Mouse (Mus musculus) MEL (cell line): ENCODE measurements around the gene Ccdc183. TPM values are rescaled to one million over a fixed set of nuclear protein-coding genes. Genes with fewer than 3 reads are reported as not detected.

ENCODE experiments used
- DNase-seq: peaks from one replicate; pipeline ENCODE4 v3.0.0; 2011; ENCODE audit warnings: low read depth, low spot score
- H3K27ac ChIP-seq: 2 replicates; pipeline ENCODE4 v1.5.1; 2012; ENCODE audit warnings: low read depth, mild to moderate bottlenecking, control low read depth, low read length, moderate library complexity; ENCODE audit not compliant: control insufficient read depth
- H3K27me3 ChIP-seq, 2 experiments: fragments of 150-350 bp in 1 of 2; sonication (generic) in 1 of 2; 2 replicates each; pipeline ENCODE4 v1.6.1; 2012; ENCODE audit warnings: low read length in 2 of 2, mild to moderate bottlenecking in 2 of 2, improper control_type of control experiment in 1 of 2, moderate library complexity in 1 of 2; ENCODE audit not compliant: insufficient read depth in 2 of 2, control insufficient read depth in 1 of 2
- H3K36me3 ChIP-seq, 2 experiments: 2 replicates each; pipeline ENCODE4 v1.6.1; 2012 to 2014; ENCODE audit warnings: low read length in 2 of 2, improper control_type of control experiment in 1 of 2, inconsistent platforms in 1 of 2, mild to moderate bottlenecking in 1 of 2; ENCODE audit not compliant: insufficient read depth in 2 of 2, control insufficient read depth in 1 of 2
- H3K4me1 ChIP-seq, 2 experiments: fragments of 150-350 bp in 1 of 2; sonication (generic) in 1 of 2; 2 replicates each; pipeline ENCODE4 v1.6.1; 2012; ENCODE audit warnings: low read length in 2 of 2, improper control_type of control experiment in 1 of 2, mild to moderate bottlenecking in 1 of 2; ENCODE audit not compliant: insufficient read depth in 2 of 2, control insufficient read depth in 1 of 2
- H3K4me3 ChIP-seq, 2 experiments: fragments of 150-350 bp in 1 of 2; sonication (generic) in 1 of 2; 2 replicates each; pipeline ENCODE4 v1.5.1; 2012; ENCODE audit warnings: low read depth in 2 of 2, low read length in 2 of 2, mild to moderate bottlenecking in 2 of 2, moderate library complexity in 2 of 2, control low read depth in 1 of 2, improper control_type of control experiment in 1 of 2; ENCODE audit not compliant: control insufficient read depth in 1 of 2, insufficient read depth in 1 of 2
- H3K79me2 ChIP-seq: 2 replicates; pipeline ENCODE4 v1.6.1; 2012; ENCODE audit warnings: mild to moderate bottlenecking, low read length, moderate library complexity; ENCODE audit not compliant: control insufficient read depth, poor library complexity, insufficient read depth
- H3K9ac ChIP-seq: 2 replicates; pipeline ENCODE4 v1.6.1; 2012; ENCODE audit warnings: low read depth, mild to moderate bottlenecking, control low read depth, low read length, moderate library complexity; ENCODE audit not compliant: control insufficient read depth, poor library complexity, severe bottlenecking
- H3K9me3 ChIP-seq: fragments of 150-350 bp; sonication (generic); replicated peaks from 2 replicates; pipeline ENCODE4 v1.6.1; 2012; ENCODE audit warnings: mild to moderate bottlenecking, low read length, improper control_type of control experiment, moderate library complexity; ENCODE audit not compliant: insufficient read depth
- CHD1 ChIP-seq: IDR thresholded peaks from 2 replicates; pipeline ENCODE4 v1.6.1; 2012; ENCODE audit warnings: low read depth, mild to moderate bottlenecking, inconsistent platforms, low read length, improper control_type of control experiment
- CHD2 ChIP-seq: IDR thresholded peaks from 2 replicates; pipeline ENCODE4 v1.6.1; 2011; ENCODE audit warnings: low read length, improper control_type of control experiment
- E2F4 ChIP-seq: IDR thresholded peaks from 2 replicates; pipeline ENCODE4 v1.6.1; 2011; ENCODE audit warnings: low read depth, low read length, improper control_type of control experiment, borderline replicate concordance
- EP300 ChIP-seq, 2 experiments: IDR thresholded peaks; 2 replicates each; pipeline ENCODE4 v1.6.1; 2011; ENCODE audit warnings: improper control_type of control experiment in 2 of 2, low read length in 2 of 2, low read depth in 1 of 2, mild to moderate bottlenecking in 1 of 2
- ETS1 ChIP-seq: IDR thresholded peaks from 2 replicates; pipeline ENCODE4 v1.6.1; 2012; ENCODE audit warnings: low read depth, mild to moderate bottlenecking, inconsistent platforms, low read length, improper control_type of control experiment, moderate library complexity
- GABPA ChIP-seq: IDR thresholded peaks from 2 replicates; pipeline ENCODE4 v1.6.1; 2012; ENCODE audit warnings: low read depth, mild to moderate bottlenecking, inconsistent platforms, low read length, improper control_type of control experiment, moderate library complexity
- GATA1 ChIP-seq: IDR thresholded peaks from 2 replicates; pipeline ENCODE4 v1.6.1; 2011; ENCODE audit warnings: low read depth, low read length, improper control_type of control experiment
- MAZ ChIP-seq: IDR thresholded peaks from 2 replicates; pipeline ENCODE4 v1.6.1; 2012; ENCODE audit warnings: low read depth, mild to moderate bottlenecking, inconsistent platforms, low read length, improper control_type of control experiment
- MEF2A ChIP-seq: IDR thresholded peaks from 2 replicates; pipeline ENCODE4 v1.6.1; 2014; ENCODE audit warnings: low read depth, mild to moderate bottlenecking, inconsistent platforms, low read length, improper control_type of control experiment; ENCODE audit not compliant: poor library complexity, insufficient replicate concordance, severe bottlenecking; ENCODE audit errors: extremely low read depth
- MXI1 ChIP-seq: IDR thresholded peaks from 2 replicates; pipeline ENCODE4 v1.6.1; 2011; ENCODE audit warnings: mild to moderate bottlenecking, low read depth, low read length, improper control_type of control experiment
- MYB ChIP-seq: IDR thresholded peaks from 2 replicates; pipeline ENCODE4 v1.6.1; 2011; ENCODE audit warnings: mild to moderate bottlenecking, low read depth, low read length, improper control_type of control experiment
- MYC ChIP-seq: IDR thresholded peaks from 2 replicates; pipeline ENCODE4 v1.6.1; 2011; ENCODE audit warnings: low read depth, mild to moderate bottlenecking, low read length, improper control_type of control experiment, moderate library complexity
- NELFE ChIP-seq: IDR thresholded peaks from 2 replicates; pipeline ENCODE4 v1.6.1; 2011; ENCODE audit warnings: low read depth, low read length, improper control_type of control experiment
- NRF1 ChIP-seq: IDR thresholded peaks from 2 replicates; pipeline ENCODE4 v1.6.1; 2014; ENCODE audit warnings: low read depth, mild to moderate bottlenecking, inconsistent platforms, low read length, improper control_type of control experiment, moderate library complexity; ENCODE audit not compliant: poor library complexity, insufficient read depth, severe bottlenecking
- POLR2A ChIP-seq, 2 experiments: IDR thresholded peaks; 2 replicates each; pipeline ENCODE4 v1.6.1; 2011 to 2012; ENCODE audit warnings: low read length in 2 of 2, mild to moderate bottlenecking in 2 of 2, control low read depth in 1 of 2, improper control_type of control experiment in 1 of 2, low read depth in 1 of 2, moderate library complexity in 1 of 2; ENCODE audit not compliant: control insufficient read depth in 1 of 2, insufficient read depth in 1 of 2, poor library complexity in 1 of 2
- POLR2AphosphoS2 ChIP-seq: IDR thresholded peaks from 2 replicates; pipeline ENCODE4 v1.6.1; 2011; ENCODE audit warnings: low read length, improper control_type of control experiment
- POLR2AphosphoS5 ChIP-seq: IDR thresholded peaks from 2 replicates; pipeline ENCODE4 v1.6.1; 2012; ENCODE audit warnings: low read depth, borderline replicate concordance, mild to moderate bottlenecking, inconsistent platforms, low read length, moderate library complexity, mixed read lengths
- RAD21 ChIP-seq: IDR thresholded peaks from 2 replicates; pipeline ENCODE4 v1.6.1; 2011; ENCODE audit warnings: mild to moderate bottlenecking, low read depth, low read length, improper control_type of control experiment
- RCOR1 ChIP-seq: IDR thresholded peaks from 2 replicates; pipeline ENCODE4 v1.6.1; 2012; ENCODE audit warnings: low read depth, mild to moderate bottlenecking, inconsistent platforms, low read length, improper control_type of control experiment
- SIN3A ChIP-seq: IDR thresholded peaks from 2 replicates; pipeline ENCODE4 v1.6.1; 2012; ENCODE audit warnings: low read length, improper control_type of control experiment, inconsistent platforms
- SMC3 ChIP-seq: IDR thresholded peaks from 2 replicates; pipeline ENCODE4 v1.6.1; 2011; ENCODE audit warnings: low read depth, low read length, improper control_type of control experiment
- TAL1 ChIP-seq: IDR thresholded peaks from 2 replicates; pipeline ENCODE4 v1.6.1; 2012; ENCODE audit warnings: mild to moderate bottlenecking, inconsistent platforms, low read length, moderate library complexity, mixed read lengths
- TBP ChIP-seq: IDR thresholded peaks from 2 replicates; pipeline ENCODE4 v1.8.0; 2011; ENCODE audit warnings: low read depth, low read length, improper control_type of control experiment
- TCF12 ChIP-seq: IDR thresholded peaks from 2 replicates; pipeline ENCODE4 v1.6.1; 2014; ENCODE audit warnings: low read depth, mild to moderate bottlenecking, inconsistent platforms, low read length, improper control_type of control experiment, moderate library complexity
- USF2 ChIP-seq, 2 experiments: IDR thresholded peaks; 2 replicates each; pipeline ENCODE4 v1.6.1; 2011 to 2012; ENCODE audit warnings: improper control_type of control experiment in 2 of 2, low read length in 2 of 2, borderline replicate concordance in 1 of 2, inconsistent platforms in 1 of 2, low read depth in 1 of 2, mild to moderate bottlenecking in 1 of 2; ENCODE audit not compliant: insufficient read depth in 1 of 2
- ZKSCAN1 ChIP-seq: IDR thresholded peaks from 2 replicates; pipeline ENCODE4 v1.6.1; 2012; ENCODE audit warnings: low read depth, mild to moderate bottlenecking, inconsistent platforms, low read length, improper control_type of control experiment, moderate library complexity
- ZMIZ1 ChIP-seq: IDR thresholded peaks from 2 replicates; pipeline ENCODE4 v1.6.1; 2012; ENCODE audit warnings: low read depth, mild to moderate bottlenecking, inconsistent platforms, low read length, improper control_type of control experiment, moderate library complexity
- ZNF384 ChIP-seq: IDR thresholded peaks from 2 replicates; pipeline ENCODE4 v1.6.1; 2012; ENCODE audit warnings: low read depth, mild to moderate bottlenecking, inconsistent platforms, low read length, improper control_type of control experiment
- polyA plus RNA-seq, 2 experiments: library from polyadenylated mRNA; stranded (reverse) in 1 of 2; unstranded in 1 of 2; fragments of >175 nt in 1 of 2; fragments of >200 nt in 1 of 2; gene quantifications; 2 replicates each; pipeline versions ENCODE4 v1.2.1 to v1.2.4; 2012; ENCODE audit warnings: low replicate concordance in 2 of 2, low read depth in 1 of 2; ENCODE audit not compliant: insufficient read length in 2 of 2, insufficient read depth in 1 of 2, missing spikeins in 1 of 2
- total RNA-seq: library from RNA; depleted of rRNA; stranded (reverse); fragments of 300-350 nt; gene quantifications from 2 replicates; pipeline ENCODE4 v1.2.3, GENCODE M21; 2012

Gene Ccdc183
- total and polyA plus RNA-seq, 3 experiments, result 0.04 to 0.26 TPM; not detected in 1

DNA sequence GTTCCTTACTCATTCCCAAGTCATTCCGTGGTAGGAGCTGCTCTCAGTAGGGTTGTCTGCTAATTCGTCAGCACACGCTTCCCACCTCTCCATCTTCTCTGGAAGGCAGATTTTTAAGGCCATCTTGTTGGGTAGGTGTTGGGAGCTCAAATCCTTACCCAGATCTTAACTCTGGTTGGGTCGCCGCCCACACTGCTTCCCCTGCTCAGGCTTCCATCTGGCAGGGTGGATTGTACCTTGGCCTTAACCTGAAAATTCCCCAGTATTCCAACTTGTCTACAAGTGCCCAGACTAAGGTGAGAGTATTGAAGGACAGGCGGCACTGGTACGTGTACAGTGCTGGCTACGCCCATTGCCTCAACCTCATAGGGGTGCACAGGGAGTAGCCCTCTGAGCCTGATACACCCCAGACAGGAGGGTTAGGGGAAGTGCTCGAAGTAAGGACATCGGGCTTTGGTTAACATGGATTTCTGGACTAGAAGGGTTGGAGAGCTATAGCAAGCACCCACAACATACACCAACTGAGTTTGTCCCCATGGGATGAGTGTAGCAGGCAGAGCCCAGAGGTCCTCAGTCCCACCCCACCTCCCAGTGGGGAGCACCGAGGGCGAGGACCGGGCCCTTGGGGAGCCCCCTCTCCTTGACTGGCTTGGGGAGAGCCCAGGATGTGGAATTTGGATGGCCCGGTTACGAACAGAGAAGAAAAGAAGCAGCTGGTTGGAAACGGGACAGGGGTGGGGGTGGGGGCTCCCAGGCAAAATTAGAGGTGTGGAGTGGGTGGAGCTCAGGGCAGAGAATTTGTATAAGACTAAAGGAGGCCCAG is 41.2 kb downstream of the Ccdc183 start:
- H3K9ac ChIP-seq, result peak overlapping the region; percentile 73
- H3K9me3 ChIP-seq, result no peaks in the 10 kb centered on the region
- H3K36me3 ChIP-seq, result peaks cover 0 to 4% of the 10 kb centered on the region in 2 experiments; a peak in 1 of 4 replicates
- TF ChIP-seq MAZ (no peak), ZKSCAN1 (no peak), SIN3A (no peak), TAL1 (no peak), MEF2A (no peak), SMC3 (no peak), MYB (no peak), RAD21 (no peak), POLR2AphosphoS2 (no peak), ETS1 (no peak), NELFE (no peak), USF2 (IDR thresholded peaks at IDR 0.05; ENCODE audit: borderline replicate concordance in 1 of 2, insufficient read depth in 1 of 2, low read depth in 1 of 2, low read length in 2 of 2) (no peak), GATA1 (no peak)
- no peak overlapping the region for H3K27ac ChIP-seq
- H3K4me3 ChIP-seq, result no peak overlapping the region; a peak in 2 of 4 replicates
- H3K27me3 ChIP-seq, result no peaks in the 10 kb centered on the region
- DNase-seq, result no peak
- peaks cover 7% of the 10 kb centered on the region for H3K79me2 ChIP-seq
- peaks cover 0 to 10% of the 10 kb centered on the region in 2 experiments; a peak in 2 of 4 replicates for H3K4me1 ChIP-seq

DNA sequence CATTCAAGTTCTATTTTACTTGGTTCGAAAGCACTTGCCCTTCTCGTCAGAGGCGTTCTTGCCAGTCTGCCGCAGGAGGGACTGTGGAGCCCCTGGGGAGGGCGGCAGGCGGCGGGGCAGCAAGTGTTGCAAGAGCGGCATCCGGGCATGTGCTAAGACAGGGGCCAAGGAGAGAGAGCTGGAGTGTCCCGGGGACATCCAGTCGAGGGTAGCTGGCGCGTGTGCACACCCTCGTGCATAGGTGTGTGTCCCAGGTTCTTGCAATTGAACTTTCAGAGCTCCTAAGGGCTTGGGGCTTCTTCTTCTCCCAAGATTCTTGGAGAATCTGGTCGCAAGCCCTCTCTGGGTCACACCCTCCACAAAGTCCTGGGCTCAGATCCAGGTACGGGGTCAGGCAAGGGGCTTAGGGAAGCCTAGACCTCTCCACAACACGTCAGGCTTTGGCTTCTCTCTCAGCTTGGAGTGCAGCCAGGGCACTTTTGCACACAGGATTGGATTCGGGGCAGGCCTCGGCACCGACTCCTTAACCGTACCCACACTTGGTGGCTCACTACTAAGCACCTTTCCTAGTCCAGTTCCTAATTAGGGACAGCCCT is 41.9 kb downstream of the Ccdc183 start:
- Histone ChIP-seq H3K27ac (peak overlapping the region; percentile 70), H3K36me3 (peaks cover 0 to 4% of the 10 kb centered on the region in 2 experiments; a peak in 1 of 4 replicates), H3K9ac (peak overlapping the region; percentile 73), H3K4me1 (peaks cover 0 to 10% of the 10 kb centered on the region in 2 experiments; a peak in 1 of 4 replicates), H3K79me2 (peaks cover 7% of the 10 kb centered on the region), H3K27me3 (no peaks in the 10 kb centered on the region), H3K4me3 (peak overlapping the region; percentile 60 to 70), H3K9me3 (no peaks in the 10 kb centered on the region)
- DNase-seq, result peak; percentile 69
- TF ChIP-seq POLR2AphosphoS2 (no peak), SIN3A (no peak), RCOR1 (no peak), TBP (0 out of 2 replicates have a peak, but pooled peaks have one; percentile 18), EP300 (IDR thresholded peaks at IDR 0.05; ENCODE audit: low read depth in 1 of 2, low read length in 2 of 2) (no peak), E2F4 (no peak), ZMIZ1 (no peak), CHD2 (no peak), POLR2A (IDR thresholded peaks at IDR 0.05; ENCODE audit: control insufficient read depth in 1 of 2, insufficient read depth in 1 of 2, low read depth in 1 of 2, low read length in 2 of 2, poor library complexity in 1 of 2) (no peak), MYB (no peak), MXI1 (peak; percentile 15; the same call in 1 of the 2 replicates), GABPA (no peak), MYC (no peak), MAZ (peak; percentile 17; the same call in 1 of the 2 replicates), TAL1 (no peak), POLR2AphosphoS5 (no peak), MEF2A (no peak), CHD1 (no peak), SMC3 (no peak), ZNF384 (no peak), TCF12 (no peak), NELFE (no peak), NRF1 (peak; percentile 10; the same call in 1 of the 2 replicates)
